Mouse (Mus musculus) E14TG2a.4 (cell line): ENCODE measurements around the gene Adsl.

Source experiments
- CTCF ChIP-seq: conservative IDR thresholded peaks from 2 replicates; pipeline ENCODE4 v1.5.1; 2014; ENCODE audit warnings: low read length
- NANOG ChIP-seq: IDR thresholded peaks from 2 replicates; pipeline ENCODE4 v1.6.1; 2014; ENCODE audit warnings: borderline replicate concordance, low read length, mixed read lengths
- POU5F1 ChIP-seq: IDR thresholded peaks from 2 replicates; pipeline ENCODE4 v1.6.1; 2014; ENCODE audit warnings: low read length, borderline replicate concordance

DNA sequence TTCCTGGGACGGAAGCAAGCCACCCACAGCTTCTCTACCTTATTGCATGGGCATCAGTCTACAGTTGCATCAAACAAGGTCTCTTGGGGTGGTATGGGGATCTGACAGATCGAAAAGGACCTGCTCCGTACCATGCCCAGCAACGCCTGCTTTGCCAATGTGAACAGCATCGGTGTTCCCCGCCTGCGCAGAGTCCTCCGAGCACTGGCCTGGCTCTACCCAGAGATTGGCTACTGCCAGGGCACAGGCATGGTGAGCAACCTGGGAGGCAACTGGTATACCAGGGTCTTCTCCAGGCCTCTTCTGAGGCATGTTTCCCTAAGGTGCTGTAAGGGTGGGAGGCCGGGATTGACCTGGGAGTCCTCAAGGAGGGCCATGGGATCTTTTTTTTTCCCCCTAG, 59.0 kb downstream of the Adsl start:
- no peak for TF ChIP-seq CTCF
- no peak for TF ChIP-seq NANOG
- no peak for TF ChIP-seq POU5F1
